Mouse (Mus musculus) kidney, embryonic 14.5 days (tissue): Measurements from ENCODE around the gene Dll3. TPM values are rescaled to one million over a fixed set of nuclear protein-coding genes. Genes with fewer than 3 reads are reported as not detected.
A peak's percentile ranks its signal among the peaks of the same experiment; 100 is the strongest.

ENCODE experiments used
- ATAC-seq: fragments of 200-750 bp; cut with Nextera tagmentation; 2 replicates; pipeline ENCODE4 v1.8.0; 2017; ENCODE audit warnings: moderate number of reproducible peaks, mild to moderate bottlenecking, moderate TSS enrichment, moderate library complexity; ENCODE audit not compliant: low FRiP score, low TSS enrichment
- H3K27ac ChIP-seq: fragments of 300-500 bp; sonication (generic); 2 replicates; pipeline ENCODE4 v1.5.1; 2014; ENCODE audit warnings: low read depth, mild to moderate bottlenecking, low read length, moderate library complexity, mixed read lengths
- H3K27me3 ChIP-seq: fragments of 300-500 bp; sonication (generic); 2 replicates; pipeline ENCODE4 v1.6.1; 2014; ENCODE audit warnings: mild to moderate bottlenecking, low read length; ENCODE audit not compliant: control insufficient read depth, insufficient read depth
- H3K36me3 ChIP-seq: fragments of 300-500 bp; sonication (generic); 2 replicates; pipeline ENCODE4 v1.6.1; 2014; ENCODE audit warnings: low read length, mixed read lengths; ENCODE audit not compliant: control insufficient read depth, insufficient read depth
- H3K4me1 ChIP-seq: fragments of 300-500 bp; sonication (generic); 2 replicates; pipeline ENCODE4 v1.6.1; 2014; ENCODE audit warnings: low read length, mixed read lengths; ENCODE audit not compliant: control insufficient read depth, insufficient read depth
- H3K4me2 ChIP-seq: fragments of 300-500 bp; sonication (generic); replicated peaks from 2 replicates; pipeline ENCODE4 v1.6.1; 2014; ENCODE audit warnings: low read depth, mild to moderate bottlenecking, low read length
- H3K4me3 ChIP-seq: fragments of 300-500 bp; sonication (generic); 2 replicates; pipeline ENCODE4 v1.5.1; 2014; ENCODE audit warnings: mild to moderate bottlenecking, low read length
- H3K9ac ChIP-seq: fragments of 300-500 bp; sonication (generic); 2 replicates; pipeline ENCODE4 v1.6.1; 2014; ENCODE audit warnings: low read depth, mild to moderate bottlenecking, low read length, moderate library complexity
- H3K9me3 ChIP-seq: fragments of 300-500 bp; sonication (generic); 2 replicates; pipeline ENCODE4 v1.6.1; 2016; ENCODE audit warnings: low read length; ENCODE audit not compliant: control insufficient read depth
- WGBS: fragments of 180-500 bp; shearing (Covaris S2); extraction: QIAGEN DNeasy Blood & Tissue Kit; methylation state at CpG from one replicate; pipeline ENCODE4 v1.1.7; 2014; 5-methylcytosine and 5-hydroxymethylcytosine counted together
- polyA plus RNA-seq: library from polyadenylated mRNA; unstranded; fragments of >200 nt; fragmentation: Nextera tagmentation; extraction: Ambion mirVana; gene quantifications from 2 replicates; pipeline ENCODE4 v1.2.1, GENCODE M21; 2014

Gene Dll3
- polyA plus RNA-seq, result 0.51 and 0.93 TPM in 2 replicates

DNA sequence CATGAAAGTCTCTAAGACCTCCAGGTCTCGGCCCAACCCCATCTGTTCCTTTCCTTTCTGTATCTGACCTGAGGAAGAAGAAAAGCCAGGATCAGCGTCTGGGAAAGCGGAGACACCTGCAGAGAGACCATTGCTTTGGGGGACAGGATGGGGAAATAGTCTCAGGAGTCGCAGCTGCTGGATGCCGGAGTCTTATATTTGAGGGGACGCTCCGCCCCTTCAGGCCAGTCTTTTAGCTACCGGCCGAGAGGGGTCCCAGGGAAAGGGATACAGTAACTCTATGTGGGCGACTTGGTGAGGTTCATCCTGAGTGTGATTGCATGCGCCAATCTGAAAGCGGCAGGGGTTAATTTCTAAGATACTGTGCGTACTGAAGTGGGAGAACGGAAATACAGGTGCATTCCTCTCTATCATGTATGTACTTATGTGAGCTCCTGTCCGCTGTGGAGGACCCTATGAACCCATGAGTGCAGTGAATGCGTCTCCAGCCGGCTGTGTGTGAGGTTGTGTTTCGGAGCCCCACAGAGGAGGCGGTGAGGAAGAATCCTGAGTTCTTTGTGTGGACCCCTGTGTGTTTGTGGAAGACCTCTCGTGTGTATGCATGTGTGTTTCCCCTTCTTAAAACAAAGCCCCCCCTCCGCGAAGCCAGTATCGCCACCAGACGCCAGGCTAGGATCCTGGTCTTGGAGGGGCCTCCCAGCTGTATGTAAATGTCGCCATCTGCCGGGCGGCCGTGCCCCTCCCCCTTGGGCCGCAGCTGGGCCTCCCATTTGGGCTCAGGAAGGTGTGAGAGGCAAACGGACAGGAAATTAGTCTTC lies at the start of gene Dll3:
TSS of gene Dll3 (minus strand) at position 623 of the 818 bp plus-strand sequence.
- Histone ChIP-seq H3K27ac (no peak within 1 kb of the TSS), H3K4me3 (peak within 1 kb of the TSS; percentile 20), H3K4me1 (no peaks in the 10 kb centered on the region; the same call in 1 of the 2 replicates), H3K9ac (no peak within 1 kb of the TSS), H3K36me3 (peaks cover 21% of the 10 kb centered on the region), H3K4me2 (peak within 1 kb of the TSS; percentile 35), H3K27me3 (peaks cover 41% of the 10 kb centered on the region), H3K9me3 (no peaks in the 10 kb centered on the region)
- WGBS, result 1% methylated on average over 30 of the region's 30 CpGs
- ATAC-seq, result peak; percentile 51

DNA sequence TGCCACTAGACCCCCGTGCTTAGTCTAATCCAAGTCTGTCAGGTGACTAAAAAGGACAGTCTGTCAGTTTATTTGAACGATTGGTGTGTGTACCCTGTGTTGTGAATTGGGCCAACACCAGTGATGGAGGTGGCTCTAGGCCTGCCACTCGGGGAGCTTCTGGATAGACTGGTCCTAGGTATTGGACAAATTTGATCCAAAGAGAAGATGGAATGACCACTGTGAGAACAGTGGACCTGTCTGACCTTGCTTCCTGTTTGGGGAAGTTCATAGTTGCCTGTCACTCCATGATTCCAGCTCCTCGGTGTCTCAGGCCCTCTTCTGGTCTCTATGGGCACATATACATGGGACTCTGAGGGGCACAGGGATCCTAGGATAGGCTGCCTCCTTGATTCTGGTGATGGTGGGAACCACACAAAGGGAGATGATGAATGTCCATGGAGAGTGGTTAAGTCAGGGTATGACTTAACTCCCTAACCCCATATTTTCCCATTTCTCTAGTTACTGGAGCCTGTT lies 49.7 kb upstream of the Dll3 start:
- no peak overlapping the region for H3K27ac ChIP-seq

DNA sequence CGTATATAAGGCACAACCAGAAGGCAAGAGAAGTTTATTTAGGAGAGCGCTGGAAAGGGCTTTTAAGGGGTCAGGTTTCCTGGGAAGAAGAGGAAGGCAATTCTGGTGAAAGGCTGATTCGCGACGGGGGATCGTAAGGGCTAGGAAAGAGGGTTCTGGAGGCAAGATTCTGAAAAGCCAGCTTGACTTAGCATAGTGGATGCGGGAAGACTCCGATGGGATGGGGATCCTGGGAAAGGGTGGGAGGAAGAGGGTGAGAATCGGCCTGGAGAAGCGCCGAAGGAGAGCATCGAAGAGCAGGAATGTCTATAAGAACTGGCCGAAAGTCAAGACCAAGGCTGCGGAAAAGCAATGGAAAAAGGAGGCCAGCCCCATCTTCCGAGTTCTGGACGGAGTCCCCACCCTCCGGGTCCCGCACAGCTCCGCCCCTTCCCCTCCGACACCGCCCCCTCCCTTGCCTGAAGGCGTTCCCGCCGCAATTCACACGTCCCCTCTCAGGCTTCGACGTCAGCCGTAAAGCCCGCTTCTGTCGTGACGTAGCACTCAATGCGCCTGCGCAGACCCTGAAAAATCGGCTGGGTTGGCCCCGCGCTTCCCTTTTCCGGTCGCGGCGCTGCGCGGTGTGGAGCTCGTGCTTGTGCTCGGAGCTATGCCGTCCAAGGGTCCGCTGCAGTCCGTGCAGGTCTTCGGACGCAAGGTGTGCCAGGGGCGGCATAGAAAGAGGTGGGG lies 48.3 kb upstream of the Dll3 start, which contains the start of gene Rps16:
TSS of gene Rps16 (plus strand) at position 498 of the 729 bp plus-strand sequence.
- ATAC-seq, result peak; percentile 94
- H3K27me3 ChIP-seq, result no peaks in the 10 kb centered on the region
- WGBS, result under 1% methylated on average over 46 of the region's 50 CpGs
- H3K9ac ChIP-seq, result peak within 1 kb of the TSS; percentile 98
- H3K4me3 ChIP-seq, result peak within 1 kb of the TSS; percentile 97
- H3K9me3 ChIP-seq, result no peaks in the 10 kb centered on the region
- H3K4me2 ChIP-seq, result peak within 1 kb of the TSS; percentile 77
- H3K4me1 ChIP-seq, result peaks cover 18% of the 10 kb centered on the region
- peak within 1 kb of the TSS; percentile 94 for H3K27ac ChIP-seq
- peaks cover 31% of the 10 kb centered on the region for H3K36me3 ChIP-seq

More for the DNA sequence above, 49.7 kb upstream of the Dll3 start:
- H3K36me3 ChIP-seq, result peaks cover 31% of the 10 kb centered on the region
- no peaks in the 10 kb centered on the region for H3K27me3 ChIP-seq
- H3K9me3 ChIP-seq, result no peaks in the 10 kb centered on the region
- 38% methylated on average over 4 of the region's 4 CpGs for WGBS
- peak overlapping the region; percentile 77 for H3K4me2 ChIP-seq
- H3K4me1 ChIP-seq, result peaks cover 20% of the 10 kb centered on the region
- no peak for ATAC-seq
- H3K4me3 ChIP-seq, result peak overlapping the region; percentile 97
- peak overlapping the region; percentile 98 for H3K9ac ChIP-seq

DNA sequence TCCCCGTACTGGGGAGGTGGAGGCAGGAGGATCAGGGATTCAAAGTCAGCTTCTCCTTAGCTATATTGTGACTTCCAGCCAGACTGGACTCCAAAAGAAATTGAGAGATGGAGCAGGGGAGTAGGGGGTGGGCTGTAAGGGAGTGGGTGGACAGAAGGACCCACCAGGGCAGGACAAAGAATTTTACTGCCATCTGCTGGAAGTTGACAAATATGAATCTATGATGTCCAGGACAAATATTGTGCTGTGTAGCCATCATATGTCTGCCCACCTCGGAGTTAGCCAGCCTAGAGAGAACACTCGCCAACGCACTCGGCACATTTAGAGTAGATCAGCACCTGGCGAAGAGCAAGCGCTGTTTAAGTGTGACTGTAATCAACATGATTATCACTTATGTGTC lies 46.6 kb upstream of the Dll3 start:
- ATAC-seq, result no peak
- H3K27ac ChIP-seq, result no peak overlapping the region
- H3K36me3 ChIP-seq, result peaks cover 19% of the 10 kb centered on the region
- WGBS, result 88% methylated on average over 7 of the region's 7 CpGs
- H3K9me3 ChIP-seq, result no peaks in the 10 kb centered on the region
- H3K4me3 ChIP-seq, result no peak overlapping the region
- no peak overlapping the region for H3K9ac ChIP-seq
- H3K4me2 ChIP-seq, result no peak overlapping the region
- H3K4me1 ChIP-seq, result peaks cover 18% of the 10 kb centered on the region
- no peaks in the 10 kb centered on the region for H3K27me3 ChIP-seq

DNA sequence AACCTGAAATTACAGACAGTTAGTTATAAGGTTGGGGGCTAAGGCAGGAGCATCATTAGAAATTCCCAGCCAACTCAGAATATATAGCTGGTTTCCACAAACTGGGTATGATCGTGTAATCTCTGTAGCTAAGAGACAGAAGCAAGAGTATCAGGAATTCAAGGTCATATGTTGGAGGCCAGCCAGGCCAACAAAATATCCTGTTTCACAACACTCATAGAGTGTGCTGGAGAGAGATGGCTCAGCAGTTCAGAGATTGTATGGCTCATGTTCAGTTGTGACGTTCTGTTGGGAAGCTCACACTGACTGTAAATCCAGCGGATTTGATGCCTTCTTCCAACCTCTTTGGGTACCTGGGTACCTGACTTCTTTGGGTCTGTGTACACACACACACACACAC lies 45.7 kb upstream of the Dll3 start:
- ATAC-seq, result no peak
- Histone ChIP-seq H3K36me3 (peaks cover 10% of the 10 kb centered on the region; the same call in 1 of the 2 replicates), H3K27me3 (no peaks in the 10 kb centered on the region), H3K9ac (no peak overlapping the region), H3K9me3 (no peaks in the 10 kb centered on the region), H3K27ac (no peak overlapping the region), H3K4me3 (no peak overlapping the region), H3K4me1 (peaks cover 18% of the 10 kb centered on the region), H3K4me2 (no peak overlapping the region)
- 70% methylated on average over 3 of the region's 3 CpGs for WGBS

DNA sequence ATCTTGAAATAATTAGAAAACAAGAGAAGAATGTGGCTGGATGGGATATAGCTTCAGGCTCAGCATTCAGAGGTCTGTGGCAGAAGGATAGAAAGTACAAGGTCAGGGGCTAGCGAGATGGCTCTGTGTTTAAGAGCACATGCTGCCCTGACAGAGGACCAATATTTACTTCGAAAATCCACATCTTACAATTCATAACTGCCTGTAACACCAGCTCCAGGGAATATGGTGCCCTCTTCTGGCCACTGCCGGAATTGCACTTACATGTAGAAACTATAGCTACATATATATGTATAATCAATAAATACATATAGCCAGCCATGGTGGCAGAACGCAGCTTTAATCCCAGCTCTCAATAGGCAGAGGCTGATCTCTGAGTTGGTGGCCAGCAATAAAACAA lies 42.6 kb upstream of the Dll3 start:
- 1% methylated on average over 4 of the region's 4 CpGs for WGBS
- ATAC-seq, result no peak
- H3K27me3 ChIP-seq, result no peaks in the 10 kb centered on the region

DNA sequence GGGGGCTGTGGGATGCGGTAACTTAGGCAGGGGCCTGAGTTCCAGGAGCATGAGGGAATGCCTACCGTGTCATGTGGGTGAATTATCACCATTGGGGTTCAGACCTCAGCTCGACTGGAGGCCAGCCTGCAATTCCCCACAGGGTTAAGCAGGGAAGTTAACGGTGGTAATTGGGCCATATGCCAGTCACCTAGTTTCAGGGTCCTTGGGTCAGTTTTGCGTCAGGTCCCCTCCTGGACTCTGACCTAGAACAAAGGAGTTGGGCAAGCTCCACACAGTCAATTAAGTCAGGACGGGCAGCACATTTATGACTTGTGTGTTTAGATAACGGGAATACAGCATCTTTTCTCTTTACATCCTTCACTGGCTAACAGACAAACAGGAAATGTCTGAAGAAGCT lies 39.3 kb upstream of the Dll3 start:
- Histone ChIP-seq H3K36me3 (no peaks in the 10 kb centered on the region), H3K27ac (peak overlapping the region; percentile 62; the same call in 1 of the 2 replicates), H3K9ac (no peak overlapping the region), H3K27me3 (no peaks in the 10 kb centered on the region), H3K4me1 (peaks cover 12% of the 10 kb centered on the region), H3K4me2 (no peak overlapping the region), H3K4me3 (no peak overlapping the region), H3K9me3 (no peaks in the 10 kb centered on the region)
- ATAC-seq, result no peak
- 12% methylated on average over 7 of the region's 7 CpGs for WGBS

More for the DNA sequence above, 42.6 kb upstream of the Dll3 start:
- Histone ChIP-seq H3K27ac (no peak overlapping the region), H3K9me3 (no peaks in the 10 kb centered on the region), H3K4me3 (no peak overlapping the region), H3K4me1 (peaks cover 11% of the 10 kb centered on the region; the same call in 1 of the 2 replicates), H3K36me3 (no peaks in the 10 kb centered on the region), H3K9ac (no peak overlapping the region), H3K4me2 (no peak overlapping the region)

DNA sequence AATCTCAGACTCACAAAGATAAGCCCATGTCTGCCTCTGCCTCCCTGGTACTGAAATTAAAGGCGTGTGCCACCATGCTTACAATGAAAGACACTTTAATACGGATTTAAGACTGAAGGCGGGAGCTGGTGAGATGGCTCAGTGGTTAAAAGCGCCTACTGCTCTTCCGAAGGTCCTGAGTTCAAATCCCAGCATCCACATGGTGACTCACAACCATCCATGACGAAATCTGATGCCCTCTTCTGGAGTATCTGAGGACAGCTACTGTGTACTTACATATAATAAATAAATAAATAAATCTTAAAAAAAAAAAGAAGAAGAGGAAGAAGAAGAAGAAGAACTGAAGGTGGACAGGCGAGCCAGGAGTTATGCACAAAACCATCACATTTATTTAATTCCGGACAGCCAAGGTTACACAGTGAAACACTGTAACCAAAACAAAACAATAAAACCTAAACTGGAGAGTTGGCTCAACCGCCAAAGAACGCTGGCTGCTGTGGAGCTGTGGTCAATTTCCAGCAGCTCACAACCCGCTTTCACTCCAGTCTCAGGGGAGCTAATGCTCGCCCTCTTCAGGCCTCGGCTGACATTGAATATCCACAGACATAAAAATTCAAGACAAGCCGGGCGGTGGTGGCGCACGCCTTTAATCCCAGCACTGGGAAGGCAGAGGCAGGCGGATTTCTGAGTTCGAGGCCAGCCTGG lies 37.3 kb upstream of the Dll3 start:
- Histone ChIP-seq H3K36me3 (peaks cover 6% of the 10 kb centered on the region; the same call in 1 of the 2 replicates), H3K9ac (peak overlapping the region; percentile 83), H3K27ac (peak overlapping the region; percentile 82), H3K4me2 (peak overlapping the region; percentile 56), H3K27me3 (no peaks in the 10 kb centered on the region), H3K4me1 (peaks cover 12% of the 10 kb centered on the region), H3K9me3 (no peaks in the 10 kb centered on the region), H3K4me3 (peak overlapping the region; percentile 77)
- ATAC-seq, result no peak
- WGBS, result 76% methylated on average over 19 of the region's 19 CpGs
